Mouse (Mus musculus): ENCODE measurements around the gene Cln3.

GRCm38 (mm10) chr7:126586839-126587238 lies 1.2 kb upstream of the Cln3 start:
- no peak for TF ChIP-seq MAFK (IDR thresholded peaks at IDR 0.05; ENCODE audit: insufficient read depth, low read depth, low read length)
- TF ChIP-seq HCFC1 (IDR thresholded peaks at IDR 0.05; ENCODE audit: borderline replicate concordance, insufficient read depth, low read length) = no peak

Measured in ES-E14 (cell line).